Mouse (Mus musculus): ENCODE measurements around the gene Gm3839. TPM values are rescaled to one million over a fixed set of nuclear protein-coding genes. Genes with fewer than 3 reads are reported as not detected.
"Not testable (repeated sequence)": the region's sequence is repeated elsewhere in the genome, so short reads cannot be mapped to it uniquely, and the experiment has no call there.

The Gm3839 gene
- 1.1 TPM in 2 replicates for polyA plus RNA-seq (2014; fragmentation: Nextera tagmentation; extraction: Ambion mirVana)

DNA sequence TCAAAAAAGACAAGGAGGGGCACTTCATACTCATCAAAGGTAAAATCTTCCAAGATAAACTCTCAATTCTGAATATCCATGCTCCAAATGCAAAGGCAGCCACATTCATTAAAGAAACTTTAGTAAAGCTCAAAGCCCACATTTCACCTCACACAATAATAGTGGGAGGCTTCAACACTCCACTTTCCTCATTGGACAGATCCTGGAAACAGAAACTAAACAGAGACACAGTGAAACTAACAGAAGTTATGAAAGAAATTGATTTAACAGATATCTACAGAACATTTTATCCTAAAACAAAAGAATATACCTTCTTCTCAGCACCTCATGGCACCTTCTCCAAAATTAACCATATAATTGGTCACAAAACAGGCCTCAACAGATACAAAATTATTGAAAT, at the start of gene Gm3839:
Gm3839 (minus strand) TSS at position 101 of the 400 bp plus-strand sequence.
- not testable (repeated sequence) for H3K4me2 ChIP-seq (ENCODE audit: low read depth, low read length); H3K27ac ChIP-seq (ENCODE audit: low read depth, low read length); H3K36me3 ChIP-seq (ENCODE audit: control insufficient read depth, insufficient read depth, low read length); H3K4me1 ChIP-seq (ENCODE audit: control insufficient read depth, insufficient read depth, low read length); H3K9ac ChIP-seq (replicated peaks; ENCODE audit: low read depth, low read length); ATAC-seq (ENCODE audit: low read depth); H3K27me3 ChIP-seq (ENCODE audit: control insufficient read depth, insufficient read depth, low read length); H3K4me3 ChIP-seq (ENCODE audit: low read depth, low read length); H3K9me3 ChIP-seq (ENCODE audit: control insufficient read depth, low read length)

DNA sequence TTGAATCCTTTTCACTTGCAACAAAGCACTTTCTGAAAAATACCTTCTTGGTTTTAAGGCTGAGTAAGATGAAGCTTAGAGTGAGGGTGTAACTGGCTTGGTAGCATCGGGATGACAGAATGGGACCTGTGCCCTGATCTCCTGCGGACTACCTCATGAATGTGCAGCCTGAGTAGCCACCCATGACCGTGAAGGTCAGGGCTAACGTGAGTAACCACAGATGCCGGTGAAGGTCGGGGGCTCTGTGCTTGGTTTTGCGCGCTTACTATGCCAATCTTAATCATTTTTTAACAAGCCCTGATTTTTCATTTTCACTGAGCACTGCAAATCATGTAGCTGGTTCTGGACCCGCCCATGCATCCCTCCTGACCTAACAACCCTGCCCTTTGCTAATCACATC, 49.1 kb upstream of the Gm3839 start:
- Histone ChIP-seq H3K4me1 (ENCODE audit: control insufficient read depth, insufficient read depth, low read length) (no peaks in the 10 kb centered on the region), H3K27ac (ENCODE audit: low read depth, low read length) (no peak overlapping the region), H3K4me2 (ENCODE audit: low read depth, low read length) (no peak overlapping the region), H3K4me3 (ENCODE audit: low read depth, low read length) (no peak overlapping the region), H3K27me3 (ENCODE audit: control insufficient read depth, insufficient read depth, low read length) (no peaks in the 10 kb centered on the region), H3K9ac (replicated peaks; ENCODE audit: low read depth, low read length) (no peak overlapping the region), H3K9me3 (ENCODE audit: control insufficient read depth, low read length) (no peaks in the 10 kb centered on the region), H3K36me3 (ENCODE audit: control insufficient read depth, insufficient read depth, low read length) (no peaks in the 10 kb centered on the region)
- ATAC-seq (ENCODE audit: low read depth): no peak
- WGBS: 75% methylated on average over 9 of the region's 9 CpGs

DNA sequence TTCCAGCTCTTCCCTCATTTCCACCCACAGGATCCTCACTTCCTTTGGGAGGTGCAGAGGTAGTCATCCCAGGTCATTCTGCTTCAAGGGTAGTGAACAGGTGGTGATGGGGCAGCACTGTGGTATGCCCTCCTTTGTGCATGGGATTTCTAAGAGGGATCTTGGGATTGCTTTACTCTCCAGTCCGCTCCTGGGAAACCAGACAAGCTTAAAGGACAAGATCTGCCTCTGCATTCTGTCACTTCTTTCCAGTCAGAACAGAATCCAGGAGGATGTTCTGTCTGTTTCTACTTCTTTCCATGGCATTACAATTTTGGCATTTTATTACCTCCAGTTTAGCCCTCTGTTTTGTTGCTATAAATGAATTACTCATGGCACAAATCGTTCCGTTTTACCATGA, 21.3 kb upstream of the Gm3839 start:
- H3K27me3 ChIP-seq (ENCODE audit: control insufficient read depth, insufficient read depth, low read length): no peaks in the 10 kb centered on the region
- H3K4me2 ChIP-seq (ENCODE audit: low read depth, low read length): no peak overlapping the region
- no peak overlapping the region for H3K9ac ChIP-seq (replicated peaks; ENCODE audit: low read depth, low read length)
- ATAC-seq (ENCODE audit: low read depth): no peak
- no peaks in the 10 kb centered on the region for H3K9me3 ChIP-seq (ENCODE audit: control insufficient read depth, low read length)
- H3K4me1 ChIP-seq (ENCODE audit: control insufficient read depth, insufficient read depth, low read length): no peaks in the 10 kb centered on the region
- WGBS: 86% methylated on average over 3 of the region's 3 CpGs
- H3K4me3 ChIP-seq (ENCODE audit: low read depth, low read length): no peak overlapping the region
- H3K36me3 ChIP-seq (ENCODE audit: control insufficient read depth, insufficient read depth, low read length): no peaks in the 10 kb centered on the region
- no peak overlapping the region for H3K27ac ChIP-seq (ENCODE audit: low read depth, low read length)

DNA sequence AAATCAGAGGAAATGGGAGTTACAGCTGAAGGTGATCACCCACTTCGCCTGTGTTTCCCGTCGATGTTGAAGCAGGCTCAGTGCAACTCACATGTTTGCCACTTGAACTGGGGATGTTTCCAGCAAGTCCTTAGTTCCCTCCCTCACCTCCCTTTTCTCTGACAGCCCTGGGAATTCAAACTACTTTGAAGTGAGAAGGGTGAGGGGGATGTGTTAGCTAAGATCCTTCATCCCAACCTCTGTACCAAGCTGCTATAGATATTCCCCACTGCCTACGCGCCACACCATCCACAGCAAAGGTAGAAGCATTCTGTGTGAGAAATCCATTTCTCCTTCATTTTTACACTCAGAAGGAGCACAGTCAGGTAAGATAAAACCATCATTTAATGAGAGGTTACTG, 18.7 kb upstream of the Gm3839 start:
- Histone ChIP-seq H3K4me1 (ENCODE audit: control insufficient read depth, insufficient read depth, low read length) (no peaks in the 10 kb centered on the region), H3K9me3 (ENCODE audit: control insufficient read depth, low read length) (no peaks in the 10 kb centered on the region), H3K9ac (replicated peaks; ENCODE audit: low read depth, low read length) (no peak overlapping the region), H3K27me3 (ENCODE audit: control insufficient read depth, insufficient read depth, low read length) (no peaks in the 10 kb centered on the region), H3K27ac (ENCODE audit: low read depth, low read length) (no peak overlapping the region), H3K36me3 (ENCODE audit: control insufficient read depth, insufficient read depth, low read length) (no peaks in the 10 kb centered on the region), H3K4me2 (ENCODE audit: low read depth, low read length) (no peak overlapping the region), H3K4me3 (ENCODE audit: low read depth, low read length) (no peak overlapping the region)
- 87% methylated on average over 5 of the region's 5 CpGs for WGBS
- ATAC-seq (ENCODE audit: low read depth): no peak

DNA sequence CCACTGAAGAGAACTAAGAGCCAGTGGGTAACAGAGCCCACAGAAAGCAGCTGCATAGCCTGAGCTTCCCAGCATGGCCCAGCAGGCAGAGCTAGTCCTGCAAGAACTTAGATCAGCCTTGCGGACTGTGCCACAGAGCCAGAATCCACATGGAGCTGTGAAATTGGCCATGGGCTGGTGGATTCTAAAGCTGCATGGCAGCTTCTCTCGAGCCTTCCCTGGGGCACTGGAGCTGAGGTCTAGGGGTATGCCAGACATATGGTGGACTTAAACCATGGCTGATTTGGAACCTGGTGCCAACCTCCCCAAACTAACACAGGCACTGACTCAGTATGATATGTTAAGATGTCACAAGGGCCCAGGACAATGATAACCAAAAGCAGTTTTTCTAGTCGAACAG, 10.4 kb downstream of the Gm3839 start:
- Histone ChIP-seq H3K4me1 (ENCODE audit: control insufficient read depth, insufficient read depth, low read length) (no peaks in the 10 kb centered on the region), H3K4me3 (ENCODE audit: low read depth, low read length) (no peak overlapping the region), H3K27me3 (ENCODE audit: control insufficient read depth, insufficient read depth, low read length) (no peaks in the 10 kb centered on the region), H3K9ac (replicated peaks; ENCODE audit: low read depth, low read length) (no peak overlapping the region), H3K4me2 (ENCODE audit: low read depth, low read length) (no peak overlapping the region), H3K27ac (ENCODE audit: low read depth, low read length) (no peak overlapping the region), H3K9me3 (ENCODE audit: control insufficient read depth, low read length) (no peaks in the 10 kb centered on the region), H3K36me3 (ENCODE audit: control insufficient read depth, insufficient read depth, low read length) (no peaks in the 10 kb centered on the region)
- ATAC-seq (ENCODE audit: low read depth): no peak
- WGBS: 86% methylated on average over 3 of the region's 3 CpGs

DNA sequence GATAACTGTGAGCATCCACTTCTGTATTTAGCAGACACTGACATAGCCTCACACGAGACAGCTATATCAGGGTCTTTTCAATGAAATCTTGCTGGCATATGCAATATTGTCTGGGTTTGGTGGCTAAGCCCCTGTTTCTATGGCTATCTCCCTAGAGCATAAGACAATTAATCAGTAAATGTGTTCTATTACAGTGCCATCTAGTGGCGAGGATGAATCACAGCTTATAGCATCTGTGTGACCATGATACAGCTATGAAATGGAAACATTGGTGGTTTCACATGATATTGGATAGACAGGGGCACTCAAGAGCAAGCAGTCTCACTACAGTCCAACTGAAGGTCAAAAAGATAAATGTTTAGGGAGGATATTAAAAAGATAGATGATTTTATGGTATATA, 26.5 kb downstream of the Gm3839 start:
- no peak overlapping the region for H3K4me3 ChIP-seq (ENCODE audit: low read depth, low read length)
- no peaks in the 10 kb centered on the region for H3K9me3 ChIP-seq (ENCODE audit: control insufficient read depth, low read length)
- H3K27ac ChIP-seq (ENCODE audit: low read depth, low read length): no peak overlapping the region
- ATAC-seq (ENCODE audit: low read depth): no peak
- no peaks in the 10 kb centered on the region for H3K27me3 ChIP-seq (ENCODE audit: control insufficient read depth, insufficient read depth, low read length)
- no peak overlapping the region for H3K4me2 ChIP-seq (ENCODE audit: low read depth, low read length)
- no peaks in the 10 kb centered on the region for H3K4me1 ChIP-seq (ENCODE audit: control insufficient read depth, insufficient read depth, low read length)
- no peak overlapping the region for H3K9ac ChIP-seq (replicated peaks; ENCODE audit: low read depth, low read length)
- WGBS: 52% methylated on average over 2 of the region's 2 CpGs
- no peaks in the 10 kb centered on the region for H3K36me3 ChIP-seq (ENCODE audit: control insufficient read depth, insufficient read depth, low read length)

DNA sequence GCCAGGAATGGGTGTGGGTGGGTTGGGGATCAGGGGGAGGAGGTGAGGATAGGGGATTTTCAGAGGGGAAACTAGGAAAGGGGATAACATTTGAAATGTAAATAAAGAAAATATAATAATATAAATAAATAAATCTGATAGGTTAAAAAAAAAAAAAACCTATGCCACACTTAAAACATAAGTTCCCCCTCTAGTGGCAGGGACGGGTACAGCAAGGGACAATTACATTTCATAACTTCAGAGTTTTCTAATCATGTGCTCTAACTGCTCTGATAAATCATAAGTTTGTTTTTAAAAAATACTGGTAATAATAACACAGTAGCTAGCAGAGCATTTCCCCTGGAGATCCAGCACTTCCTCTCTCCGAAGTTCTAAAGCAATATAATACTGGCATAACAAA, 49.4 kb downstream of the Gm3839 start:
- Histone ChIP-seq H3K4me1 (ENCODE audit: control insufficient read depth, insufficient read depth, low read length) (no peaks in the 10 kb centered on the region), H3K4me2 (ENCODE audit: low read depth, low read length) (no peak overlapping the region), H3K4me3 (ENCODE audit: low read depth, low read length) (no peak overlapping the region), H3K9ac (replicated peaks; ENCODE audit: low read depth, low read length) (no peak overlapping the region), H3K27ac (ENCODE audit: low read depth, low read length) (no peak overlapping the region), H3K9me3 (ENCODE audit: control insufficient read depth, low read length) (no peaks in the 10 kb centered on the region), H3K36me3 (ENCODE audit: control insufficient read depth, insufficient read depth, low read length) (no peaks in the 10 kb centered on the region), H3K27me3 (ENCODE audit: control insufficient read depth, insufficient read depth, low read length) (no peaks in the 10 kb centered on the region)
- ATAC-seq (ENCODE audit: low read depth): no peak
- 39% methylated on average over 2 of the region's 2 CpGs for WGBS

DNA sequence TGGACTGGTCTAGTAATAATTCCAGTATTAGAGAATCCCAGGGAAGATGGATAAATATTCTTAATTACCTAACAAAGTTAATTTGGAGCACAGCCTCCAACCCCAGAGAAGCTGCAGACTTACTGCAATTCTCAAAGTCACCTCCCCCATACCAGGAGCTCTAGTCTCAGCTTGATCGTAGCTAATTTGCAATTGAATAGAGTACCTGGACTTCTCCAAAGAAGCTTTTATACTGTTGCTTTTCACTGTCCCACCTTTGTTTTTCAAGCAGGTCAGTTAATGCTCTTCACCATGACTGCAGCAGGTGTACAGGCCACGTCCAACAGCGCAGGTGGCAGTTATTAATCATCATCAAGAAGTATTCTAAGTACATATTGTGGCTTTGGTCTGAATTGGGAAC, 68.6 kb downstream of the Gm3839 start:
- ATAC-seq (ENCODE audit: low read depth); H3K4me1 ChIP-seq (ENCODE audit: control insufficient read depth, insufficient read depth, low read length); H3K36me3 ChIP-seq (ENCODE audit: control insufficient read depth, insufficient read depth, low read length); H3K9me3 ChIP-seq (ENCODE audit: control insufficient read depth, low read length); H3K27me3 ChIP-seq (ENCODE audit: control insufficient read depth, insufficient read depth, low read length); H3K9ac ChIP-seq (replicated peaks; ENCODE audit: low read depth, low read length); H3K4me3 ChIP-seq (ENCODE audit: low read depth, low read length); H3K4me2 ChIP-seq (ENCODE audit: low read depth, low read length); H3K27ac ChIP-seq (ENCODE audit: low read depth, low read length): not testable (repeated sequence)
- WGBS: 83% methylated on average over 3 of the region's 3 CpGs

DNA sequence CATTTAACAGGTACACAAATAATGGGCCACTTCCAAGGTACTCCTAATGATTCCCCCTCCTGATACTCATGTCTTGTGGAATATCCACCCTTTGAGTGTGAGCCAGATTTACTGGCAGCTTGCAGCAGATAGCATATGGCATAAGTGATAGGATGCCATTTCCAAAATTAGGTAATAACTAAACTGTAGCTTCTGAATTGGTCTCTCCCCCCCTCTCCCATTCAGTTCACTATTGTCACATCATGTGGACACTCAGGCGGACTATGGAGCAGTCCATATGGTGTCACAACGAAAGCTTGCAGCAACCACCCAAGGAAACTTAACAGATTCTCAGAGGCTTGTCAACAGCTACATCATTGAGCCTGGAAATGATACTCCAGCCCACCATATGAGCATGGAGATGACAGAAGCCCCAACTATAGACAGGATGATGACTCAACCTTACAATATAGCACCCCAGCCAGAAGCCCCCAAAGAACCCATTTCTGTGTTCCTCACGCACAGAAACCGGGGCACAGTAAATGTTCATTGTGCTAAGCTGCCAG, 99.3 kb downstream of the Gm3839 start:
- H3K27ac ChIP-seq (ENCODE audit: low read depth, low read length): no peak overlapping the region
- no peaks in the 10 kb centered on the region for H3K27me3 ChIP-seq (ENCODE audit: control insufficient read depth, insufficient read depth, low read length)
- 89% methylated on average over 4 of the region's 4 CpGs for WGBS
- no peak overlapping the region for H3K9ac ChIP-seq (replicated peaks; ENCODE audit: low read depth, low read length)
- no peak for ATAC-seq (ENCODE audit: low read depth)
- no peaks in the 10 kb centered on the region for H3K9me3 ChIP-seq (ENCODE audit: control insufficient read depth, low read length)
- no peaks in the 10 kb centered on the region for H3K36me3 ChIP-seq (ENCODE audit: control insufficient read depth, insufficient read depth, low read length)
- H3K4me3 ChIP-seq (ENCODE audit: low read depth, low read length): no peak overlapping the region
- no peak overlapping the region for H3K4me2 ChIP-seq (ENCODE audit: low read depth, low read length)
- no peaks in the 10 kb centered on the region for H3K4me1 ChIP-seq (ENCODE audit: control insufficient read depth, insufficient read depth, low read length)

DNA sequence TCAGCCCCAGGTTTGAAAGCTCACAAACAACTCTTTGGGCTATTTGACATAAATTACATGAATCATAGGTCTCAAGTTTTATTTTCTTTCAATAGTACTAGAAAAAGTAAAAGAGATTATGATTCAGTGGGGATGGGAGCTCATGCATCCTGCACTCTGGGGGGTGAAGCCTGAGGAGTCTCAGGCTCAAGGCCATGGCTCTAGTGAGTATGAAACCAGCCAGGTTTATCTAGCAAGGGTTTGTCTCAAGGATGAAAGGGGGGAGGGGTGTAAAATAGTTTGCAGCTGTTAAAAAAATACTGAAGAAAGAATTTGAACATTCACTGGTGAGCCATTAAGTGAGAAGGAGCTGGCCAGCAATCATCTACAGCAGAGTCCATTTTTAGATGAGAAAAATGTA, 108.5 kb downstream of the Gm3839 start:
- no peaks in the 10 kb centered on the region for H3K9me3 ChIP-seq (ENCODE audit: control insufficient read depth, low read length)
- no peaks in the 10 kb centered on the region for H3K36me3 ChIP-seq (ENCODE audit: control insufficient read depth, insufficient read depth, low read length)
- ATAC-seq (ENCODE audit: low read depth): no peak
- H3K4me2 ChIP-seq (ENCODE audit: low read depth, low read length): no peak overlapping the region
- H3K4me1 ChIP-seq (ENCODE audit: control insufficient read depth, insufficient read depth, low read length): no peaks in the 10 kb centered on the region
- no peak overlapping the region for H3K9ac ChIP-seq (replicated peaks; ENCODE audit: low read depth, low read length)
- H3K4me3 ChIP-seq (ENCODE audit: low read depth, low read length): no peak overlapping the region
- H3K27ac ChIP-seq (ENCODE audit: low read depth, low read length): no peak overlapping the region
- H3K27me3 ChIP-seq (ENCODE audit: control insufficient read depth, insufficient read depth, low read length): no peaks in the 10 kb centered on the region

All from neural tube, embryonic 14.5 days (tissue).